Mouse (Mus musculus): ENCODE results near the gene Fyn.

Gene Fyn

GRCm38 (mm10) chr10:39411857-39412559 lies 43.4 kb downstream of the Fyn start:
- no peak for DNase-seq (ENCODE audit: extremely low spot score)

DNA sequence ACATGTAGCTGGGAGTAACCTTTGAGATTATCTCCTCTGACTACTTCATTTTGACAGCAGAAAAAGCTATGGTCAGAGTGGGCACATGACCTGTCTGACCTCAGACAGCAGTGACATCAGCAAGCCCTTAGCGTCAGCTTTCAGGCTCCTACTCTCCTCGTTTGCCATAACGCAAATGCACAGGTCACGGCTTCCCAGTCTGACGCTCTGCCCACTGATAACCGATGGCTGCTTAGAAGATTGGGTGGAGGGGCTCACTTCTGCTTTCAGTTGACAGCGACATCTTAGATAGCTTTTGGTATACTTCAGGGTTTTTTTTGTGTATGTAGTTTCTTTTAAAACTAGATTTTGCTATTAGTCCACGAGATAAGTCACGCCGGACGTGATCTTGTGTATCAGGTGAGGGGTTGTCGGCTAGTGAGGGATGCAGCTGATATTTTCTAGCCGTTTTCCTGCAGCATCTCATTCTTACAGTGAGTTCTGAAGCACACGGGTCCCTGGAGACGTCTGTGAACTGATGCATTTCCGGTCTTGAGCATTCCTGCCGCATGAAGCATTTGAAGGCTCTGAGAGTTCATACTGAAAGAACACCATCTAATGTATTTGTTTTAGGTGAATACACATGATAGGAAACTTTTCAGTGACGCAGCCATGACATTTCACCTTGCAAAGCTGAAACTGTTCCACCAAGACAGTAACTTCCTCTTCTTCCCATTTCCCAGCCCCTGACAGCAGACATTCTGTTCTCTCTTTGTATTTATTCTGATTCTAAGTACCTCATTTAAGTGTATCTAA lies 44.4 kb downstream of the Fyn start:
- no peak for DNase-seq (ENCODE audit: extremely low spot score)

- DNase-seq (ENCODE audit: extremely low spot score) = no peak
These were observed 45.4 kb downstream of the Fyn start for GRCm38 (mm10) chr10:39414068-39414467.

- no peak for DNase-seq (ENCODE audit: extremely low spot score)
These were observed 46.9 kb downstream of the Fyn start for GRCm38 (mm10) chr10:39415586-39415985.

DNA sequence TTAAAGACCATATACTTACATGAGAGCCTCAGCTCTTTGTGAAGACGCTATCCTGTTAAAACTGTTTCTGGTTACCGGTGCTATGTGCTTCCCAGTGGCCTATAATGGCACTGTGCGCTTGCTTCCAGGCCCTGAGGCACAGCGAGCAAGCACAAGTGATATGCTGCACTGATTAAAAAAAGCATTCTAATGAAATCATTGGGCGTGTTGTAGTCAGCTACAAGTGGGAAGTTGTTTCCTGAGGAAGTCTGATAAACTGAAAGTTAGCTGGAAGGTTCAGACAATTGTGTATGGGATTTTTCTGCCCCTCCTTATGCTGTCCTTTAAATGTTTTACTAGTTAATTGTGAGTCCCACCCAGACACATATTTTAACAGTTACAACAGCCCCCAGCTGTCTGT lies 49.0 kb downstream of the Fyn start:
- DNase-seq (ENCODE audit: extremely low spot score) = no peak

DNA sequence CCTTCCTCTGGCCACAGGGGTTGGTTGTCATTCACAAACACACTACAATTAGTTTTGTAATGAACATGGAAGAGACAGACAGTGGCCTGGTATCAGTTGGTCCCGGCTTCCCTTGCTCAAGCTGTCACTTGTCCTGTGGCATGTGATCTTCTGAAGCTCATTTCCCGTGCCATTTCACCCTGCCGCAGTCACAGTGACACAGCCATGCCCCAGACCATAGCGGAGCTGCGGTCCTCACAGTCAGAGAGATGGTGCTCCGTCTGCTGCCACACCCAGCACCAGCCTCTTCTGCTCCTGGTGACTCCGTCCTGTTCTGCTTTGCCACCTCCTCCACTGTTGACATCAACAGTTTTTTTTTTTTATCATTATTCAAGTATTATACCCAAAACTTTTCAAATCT lies 49.7 kb downstream of the Fyn start:
- no peak for DNase-seq (ENCODE audit: extremely low spot score)

DNA sequence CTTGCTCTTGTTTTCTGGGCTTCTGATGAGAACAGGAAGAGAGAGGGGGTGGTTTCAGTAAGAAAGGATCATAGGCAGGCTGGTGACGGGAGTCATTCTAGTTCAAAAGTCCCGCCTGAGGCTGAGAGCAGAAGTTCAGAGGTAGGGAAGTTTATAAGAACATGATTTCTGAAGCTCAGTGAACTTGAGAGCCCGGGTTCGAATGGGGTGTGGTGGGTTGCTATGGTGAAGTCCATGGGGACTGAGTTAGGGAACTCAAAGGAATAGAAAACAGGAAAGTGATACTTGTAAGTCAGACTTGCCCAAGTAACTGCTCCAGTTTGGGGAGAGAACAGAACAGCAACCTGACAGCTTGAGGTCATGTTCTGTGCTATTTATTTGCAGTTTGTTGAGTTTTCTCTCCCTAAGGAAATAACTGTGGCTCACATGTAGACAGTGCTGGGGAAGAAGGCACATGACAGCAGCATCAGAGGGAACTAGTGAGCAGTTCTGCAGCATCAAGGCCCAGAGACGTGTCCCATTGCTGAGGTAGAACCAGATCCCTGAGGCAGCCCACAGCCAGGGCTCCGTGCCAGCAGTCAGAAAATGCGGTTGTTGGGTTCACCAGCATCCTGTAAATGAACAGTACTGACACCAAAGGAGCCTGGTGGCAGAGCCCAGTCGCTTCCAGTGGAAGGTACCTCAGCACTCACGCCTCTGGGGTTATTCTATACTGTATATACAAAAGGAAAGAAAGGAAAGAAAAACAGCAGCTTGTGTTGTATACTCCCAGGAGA lies 52.4 kb downstream of the Fyn start:
- no peak for DNase-seq (ENCODE audit: extremely low spot score)

GRCm38 (mm10) chr10:39421772-39422171 lies 53.1 kb downstream of the Fyn start:
- DNase-seq (ENCODE audit: extremely low spot score) = no peak

GRCm38 (mm10) chr10:39424643-39425042 lies 56.0 kb downstream of the Fyn start:
- no peak for DNase-seq (ENCODE audit: extremely low spot score)

DNA sequence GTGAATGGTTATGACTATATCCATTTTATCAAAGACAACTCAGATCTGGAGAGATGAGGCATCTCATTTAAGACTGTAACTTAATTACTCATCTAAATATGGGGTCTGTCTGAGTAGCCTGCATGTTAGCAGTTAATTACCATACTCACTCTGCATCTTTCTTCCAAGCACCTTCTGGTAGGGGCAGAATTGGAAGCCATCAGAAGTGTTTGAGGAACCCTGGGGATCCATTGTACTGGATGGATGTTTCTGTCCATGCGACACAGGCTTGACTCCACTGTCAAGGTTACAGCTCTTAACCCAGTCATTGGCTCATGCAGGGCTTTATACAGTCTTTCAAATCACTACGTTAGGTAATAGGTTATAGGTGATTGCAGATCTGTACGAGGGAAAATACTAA lies 57.4 kb downstream of the Fyn start:
- DNase-seq (ENCODE audit: extremely low spot score) = no peak

- DNase-seq (ENCODE audit: extremely low spot score) = no peak
These were observed 58.3 kb downstream of the Fyn start for GRCm38 (mm10) chr10:39426833-39427490.

DNA sequence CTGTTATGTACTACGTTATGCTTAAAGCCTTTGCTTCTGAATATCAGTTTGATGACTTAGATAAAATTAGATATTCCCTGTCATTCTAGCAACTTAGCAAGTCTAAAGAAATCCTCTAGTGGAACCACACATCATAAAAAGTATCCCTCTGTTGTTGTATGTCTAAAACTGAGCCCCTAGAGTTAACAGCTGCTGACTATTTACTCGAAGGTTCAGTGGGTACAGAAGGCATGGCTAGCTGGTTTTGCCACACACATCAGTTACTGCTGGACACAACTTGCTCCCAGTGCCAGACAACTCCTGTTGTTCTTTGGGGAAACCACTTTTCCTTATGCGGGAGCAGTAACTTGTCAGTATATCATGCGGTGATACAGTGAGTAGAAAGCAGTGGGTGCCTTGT lies 61.0 kb downstream of the Fyn start:
- DNase-seq (ENCODE audit: extremely low spot score) = no peak

- peak; percentile 29 for DNase-seq (ENCODE audit: extremely low spot score)
These were observed 61.6 kb downstream of the Fyn start for GRCm38 (mm10) chr10:39430074-39430764.

GRCm38 (mm10) chr10:39431265-39431664 lies 62.6 kb downstream of the Fyn start:
- DNase-seq (ENCODE audit: extremely low spot score) = no peak

- DNase-seq (ENCODE audit: extremely low spot score) = no peak
These were observed 64.3 kb downstream of the Fyn start for GRCm38 (mm10) chr10:39432648-39433568.

GRCm38 (mm10) chr10:39433893-39434292 lies 65.2 kb downstream of the Fyn start:
- no peak for DNase-seq (ENCODE audit: extremely low spot score)

GRCm38 (mm10) chr10:39434758-39435448 lies 66.2 kb downstream of the Fyn start:
- no peak for DNase-seq (ENCODE audit: extremely low spot score)

DNA sequence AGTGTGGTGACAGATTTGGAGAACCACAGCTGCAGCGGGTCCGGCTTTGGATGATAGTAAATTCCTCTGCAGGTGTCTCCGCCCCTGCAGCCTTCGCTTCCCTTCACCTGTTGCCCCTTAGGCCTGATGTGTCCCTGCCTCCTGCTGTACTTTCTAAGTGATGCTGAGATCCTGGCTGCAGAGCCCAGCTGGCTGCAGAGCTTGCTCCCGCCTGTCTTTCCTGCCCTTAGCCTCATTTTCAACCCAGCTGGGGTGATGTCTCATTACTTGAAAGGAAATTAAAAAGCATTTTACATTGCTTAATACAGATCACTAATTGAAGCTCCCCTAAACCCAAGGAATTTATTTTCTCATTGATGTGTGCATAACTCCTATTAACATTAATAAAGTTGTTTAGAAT lies 70.2 kb downstream of the Fyn start:
- DNase-seq (ENCODE audit: extremely low spot score) = no peak

DNA sequence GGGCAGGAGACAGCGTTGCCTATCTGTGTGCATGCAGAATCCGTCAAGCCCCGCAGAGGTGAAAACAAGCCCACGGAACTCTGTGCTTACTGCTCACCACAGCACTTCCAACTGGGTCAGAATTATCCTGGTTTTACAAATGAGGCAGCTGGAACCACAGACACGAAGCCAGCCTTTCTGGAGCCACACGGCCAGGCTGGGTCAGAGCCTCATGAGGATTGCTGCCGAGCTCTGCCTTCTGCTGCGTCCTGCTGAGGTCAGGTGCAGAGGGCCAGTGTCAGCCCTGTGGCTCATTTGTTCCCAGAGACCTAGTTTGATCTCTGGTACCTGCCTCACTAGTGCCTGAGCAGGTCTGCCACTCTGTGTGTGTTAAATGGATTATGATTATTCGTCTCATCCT lies 71.9 kb downstream of the Fyn start:
- no peak for DNase-seq (ENCODE audit: extremely low spot score)

GRCm38 (mm10) chr10:39441636-39442035 lies 73.0 kb downstream of the Fyn start:
- no peak for DNase-seq (ENCODE audit: extremely low spot score)
